Mouse (Mus musculus) right cerebral cortex, postnatal 25 days (tissue): ENCODE data around the gene 1700021F07Rik.

Experiments used
- DNase-seq: peaks from one replicate; pipeline ENCODE4 v3.0.0; 2022

1700021F07Rik gene

DNA sequence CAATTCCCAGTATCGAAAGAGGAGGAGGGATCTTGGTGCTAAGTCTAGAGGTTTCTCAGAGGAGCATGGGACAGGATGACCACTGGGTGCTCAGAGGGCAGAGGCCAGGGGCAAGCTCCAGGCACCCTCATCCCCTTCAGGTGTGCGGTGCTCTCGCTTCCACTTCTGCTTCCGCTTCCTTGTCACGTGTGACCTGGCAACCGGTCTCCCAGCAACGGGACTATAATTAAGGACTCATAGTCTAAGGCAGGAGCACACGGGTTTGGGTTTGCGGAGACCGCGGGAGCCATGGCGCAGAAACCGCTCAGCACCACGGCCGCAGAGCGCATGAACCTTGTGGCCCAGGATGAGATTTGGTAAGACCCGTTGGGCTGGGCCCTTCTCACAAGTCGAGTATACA lies at the start of gene 1700021F07Rik:
TSS of gene 1700021F07Rik (plus strand) at position 211 of the 400 bp plus-strand sequence.
- no peak for DNase-seq

DNA sequence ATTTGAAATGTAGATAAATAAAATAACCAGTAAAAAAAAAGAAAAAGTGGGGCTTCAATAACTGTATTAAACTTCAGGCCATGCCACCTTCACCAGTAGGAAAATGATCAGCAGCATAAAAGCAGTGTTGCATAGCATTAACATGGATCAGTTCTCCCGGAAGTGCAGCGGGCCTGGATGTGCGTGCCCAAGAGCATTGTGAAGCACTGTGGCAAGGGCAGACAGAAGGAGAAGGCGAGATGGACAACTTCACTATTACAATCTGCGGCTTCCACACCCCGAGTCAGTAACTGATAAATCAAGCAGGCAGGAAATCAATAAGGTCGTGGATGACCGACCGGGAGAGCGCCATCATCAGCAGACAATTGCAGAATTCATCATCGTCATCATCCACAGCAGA lies 49.2 kb upstream of the 1700021F07Rik start:
- no peak for DNase-seq

DNA sequence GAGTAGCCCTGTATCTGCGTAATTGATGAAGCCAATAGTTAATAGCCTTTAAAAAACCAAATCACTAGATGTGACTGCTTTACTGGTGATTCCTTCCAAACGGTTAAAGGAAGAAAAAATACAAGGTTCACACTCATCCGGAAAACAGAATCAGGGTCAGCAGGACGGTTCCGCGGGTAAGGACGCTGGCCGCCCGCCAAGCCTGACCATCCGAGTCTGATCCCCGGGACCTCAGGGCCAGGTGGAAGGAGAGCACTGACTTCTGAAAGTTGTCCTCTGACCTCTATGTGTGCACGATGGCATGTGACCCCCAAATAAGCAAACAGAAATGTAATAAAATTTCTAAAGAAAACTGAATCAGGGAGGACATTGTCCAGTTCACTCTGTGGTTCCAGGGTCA lies 43.3 kb upstream of the 1700021F07Rik start:
- no peak for DNase-seq

DNA sequence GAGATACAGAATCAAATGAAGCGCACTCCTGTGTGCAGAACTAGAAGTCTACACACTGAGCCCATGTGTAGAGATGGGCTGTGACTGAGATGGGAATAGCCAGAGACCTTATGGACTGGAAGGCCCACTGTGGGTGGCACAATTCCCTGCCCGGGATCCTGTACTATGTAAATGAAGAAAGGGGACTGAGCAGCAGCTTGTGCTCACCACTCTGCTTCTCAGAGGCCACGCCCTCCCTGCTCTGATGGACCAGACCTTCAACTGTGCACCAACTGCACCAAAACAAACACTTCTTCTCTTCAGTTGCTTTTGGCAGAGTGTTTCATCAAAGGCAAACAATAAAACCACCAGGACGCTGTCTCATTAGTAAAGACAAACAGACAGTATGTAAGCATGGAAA lies 37.9 kb upstream of the 1700021F07Rik start:
- no peak for DNase-seq

DNA sequence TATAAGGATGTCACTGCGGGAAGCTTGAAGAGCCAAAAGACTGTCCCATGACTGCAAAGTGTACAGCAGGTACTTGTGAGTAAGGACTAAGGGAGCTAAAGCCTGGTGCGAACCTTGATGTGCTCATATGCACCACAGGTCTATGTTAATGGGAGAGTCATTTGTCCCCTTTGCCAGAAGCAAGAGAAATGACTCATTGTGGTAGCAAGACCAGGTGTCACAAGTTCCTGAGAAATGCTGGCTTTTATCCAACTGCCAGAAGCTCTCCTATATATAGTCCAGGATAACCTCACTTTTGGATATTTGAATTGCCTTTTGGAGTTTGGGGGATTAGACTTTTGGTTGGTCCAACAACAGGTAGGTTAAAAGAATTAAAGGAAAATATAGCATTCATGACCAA lies 22.8 kb upstream of the 1700021F07Rik start:
- no peak for DNase-seq

DNA sequence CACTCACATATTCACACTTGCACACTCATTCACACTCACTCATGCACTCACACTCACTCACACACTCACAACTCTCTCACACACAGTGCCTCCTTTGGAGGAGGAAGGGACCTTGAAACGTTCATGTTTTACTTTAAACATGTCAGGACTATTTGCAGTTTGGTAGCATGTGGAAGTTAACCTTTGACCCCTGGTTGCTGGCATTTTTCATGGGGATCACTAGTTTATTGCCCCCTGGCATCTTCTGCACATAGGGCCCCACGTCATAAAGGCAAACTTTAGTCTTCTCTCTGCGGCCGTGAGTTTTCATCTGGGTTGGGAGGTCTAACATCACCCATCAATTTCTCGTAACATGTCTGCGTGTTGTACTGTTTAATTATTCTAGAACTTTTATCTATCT lies 8.4 kb upstream of the 1700021F07Rik start:
- DNase-seq: no peak

DNA sequence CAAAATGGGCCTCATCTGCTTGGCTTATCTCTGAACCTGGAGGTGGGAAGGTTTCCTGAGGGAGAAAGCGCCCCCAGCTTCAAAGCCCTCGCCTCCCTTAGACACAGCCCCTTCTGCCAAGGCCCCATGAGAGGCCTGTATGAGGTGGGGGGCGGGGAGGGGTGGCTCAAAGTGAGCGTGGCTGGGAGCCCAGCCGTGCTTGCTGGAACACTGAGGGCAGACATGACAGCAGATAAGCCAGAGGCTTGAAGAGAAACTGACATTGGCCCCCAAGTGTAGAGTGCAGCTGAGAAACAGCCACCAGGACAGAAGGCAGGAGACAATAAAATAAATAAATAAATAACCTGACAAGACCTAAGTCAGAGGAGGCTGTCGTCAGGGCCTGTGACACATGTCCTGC lies 7.2 kb upstream of the 1700021F07Rik start:
- no peak for DNase-seq

DNA sequence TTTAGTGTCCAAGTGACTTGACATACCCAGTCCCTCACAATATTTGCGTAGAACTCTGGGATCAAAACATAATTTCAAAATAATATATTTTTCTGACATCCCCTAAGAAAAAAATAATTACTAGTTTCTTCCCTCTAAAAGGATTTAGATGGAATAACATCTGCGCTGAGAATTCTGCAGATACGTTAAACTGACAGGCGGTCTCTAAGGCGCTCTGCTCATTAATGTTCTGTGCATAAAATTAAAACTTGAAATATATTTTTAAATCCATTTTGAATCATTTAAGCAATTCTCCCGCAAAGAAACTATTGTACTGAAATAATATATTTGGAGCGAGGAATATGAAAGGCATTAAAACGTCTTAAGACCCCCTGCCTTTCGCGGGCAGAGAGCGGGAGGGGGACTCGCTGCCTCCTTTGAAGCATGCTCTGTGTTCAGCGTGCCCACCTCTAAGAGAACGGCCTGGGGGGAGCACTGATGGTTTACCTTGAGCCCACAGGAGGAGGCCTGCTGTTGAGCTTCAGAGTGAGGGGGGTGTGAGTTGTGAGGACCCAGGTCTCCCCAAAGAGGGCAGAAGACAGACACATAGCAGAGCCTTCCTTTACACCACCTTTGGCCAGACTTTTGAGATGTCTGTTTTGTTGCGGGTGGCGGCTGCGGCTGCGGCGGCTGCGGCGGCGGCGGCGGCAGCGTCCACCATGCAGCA lies 6.1 kb upstream of the 1700021F07Rik start:
- no peak for DNase-seq

DNA sequence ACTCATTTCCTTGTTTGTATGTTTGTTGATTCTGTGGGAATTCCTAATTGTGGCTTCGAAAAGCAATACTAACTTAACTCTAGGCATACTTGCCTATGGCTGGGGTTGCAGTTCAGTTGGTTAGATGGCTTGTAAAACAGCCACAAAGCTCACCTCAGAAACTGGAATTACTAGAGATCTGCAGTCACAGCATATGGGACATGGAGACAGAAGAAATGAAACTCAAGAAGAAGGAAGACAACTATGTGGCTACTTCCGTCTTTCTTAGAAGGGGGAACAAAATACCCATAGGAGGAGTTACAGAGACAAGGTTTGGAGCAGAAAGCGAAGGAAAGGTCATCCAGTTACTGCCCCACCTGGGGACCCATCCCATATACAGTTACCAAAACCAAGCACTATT lies 6.1 kb downstream of the 1700021F07Rik start:
- DNase-seq: no peak

DNA sequence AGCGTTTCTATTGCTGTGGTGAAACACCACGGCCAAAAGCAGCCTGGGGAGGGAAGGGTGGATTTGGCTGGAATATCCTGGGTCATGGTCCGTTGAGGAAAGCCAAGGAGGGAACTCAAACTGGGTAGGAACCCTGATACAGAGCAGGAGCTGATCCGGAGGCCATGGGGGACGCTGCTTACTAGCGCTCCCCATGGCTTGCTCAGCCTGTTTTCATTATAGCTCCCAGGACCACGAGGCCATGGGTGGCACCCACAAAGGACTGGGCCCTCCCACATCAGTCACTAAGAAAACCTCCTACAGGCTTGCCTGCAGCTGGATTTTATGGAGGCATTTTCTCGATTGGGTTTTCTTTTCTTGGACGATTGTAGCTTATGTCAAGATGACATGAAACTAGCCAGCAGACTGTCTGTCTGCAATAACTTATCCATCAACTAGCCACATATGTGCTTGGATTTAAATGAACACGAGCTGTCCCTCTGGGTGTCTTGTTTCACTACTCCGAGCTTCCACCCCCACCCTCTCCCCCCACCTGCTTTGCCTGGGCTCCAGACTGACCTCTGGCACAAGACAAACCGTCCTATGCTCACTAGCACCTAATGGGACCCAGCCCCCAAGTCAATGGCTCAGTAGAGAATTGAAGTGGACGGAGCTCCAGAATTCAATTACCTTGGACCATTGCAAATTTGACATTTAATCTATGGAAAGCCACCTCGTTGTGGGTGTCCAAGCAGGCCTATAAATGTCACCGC lies 10.5 kb downstream of the 1700021F07Rik start:
- no peak for DNase-seq

DNA sequence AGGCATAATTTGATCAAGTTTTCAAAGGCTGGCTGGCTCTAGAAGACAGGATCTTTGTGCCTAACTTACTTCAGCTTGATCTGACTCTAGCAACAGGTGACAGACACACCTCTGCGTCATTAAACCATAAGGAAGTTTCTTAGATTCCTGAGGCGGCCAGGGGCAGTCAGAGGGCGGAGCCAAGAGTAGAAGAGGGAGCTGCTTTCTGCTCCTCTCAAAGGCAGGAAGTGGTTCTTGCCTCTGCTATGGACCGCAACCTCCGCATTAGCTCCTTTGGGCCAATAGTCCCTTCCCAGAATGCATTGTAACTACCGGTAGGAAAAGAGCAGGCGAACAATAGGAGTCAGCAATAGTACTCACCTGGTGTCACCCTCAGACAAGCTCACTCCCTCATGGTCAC lies 12.2 kb downstream of the 1700021F07Rik start:
- no peak for DNase-seq

DNA sequence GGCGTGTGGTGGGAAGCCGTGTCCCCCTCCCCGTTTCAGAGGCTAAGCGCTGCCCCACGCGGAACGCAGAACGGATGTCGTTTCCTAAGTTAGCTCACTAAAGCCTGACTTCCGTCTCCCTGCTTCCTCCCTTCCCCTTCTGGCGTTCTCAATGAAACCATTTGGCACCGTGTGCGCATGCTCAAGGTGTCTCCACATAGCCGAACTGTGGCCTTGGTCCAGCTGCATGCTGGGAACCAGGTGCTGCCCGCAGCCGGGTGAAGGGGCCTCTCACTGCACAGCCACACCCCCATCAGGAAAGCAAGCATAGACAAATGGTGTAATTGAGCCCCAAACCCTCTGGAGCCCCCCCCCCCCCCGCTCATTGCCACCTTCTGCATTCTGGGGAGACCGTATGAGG lies 13.0 kb downstream of the 1700021F07Rik start:
- DNase-seq: no peak

DNA sequence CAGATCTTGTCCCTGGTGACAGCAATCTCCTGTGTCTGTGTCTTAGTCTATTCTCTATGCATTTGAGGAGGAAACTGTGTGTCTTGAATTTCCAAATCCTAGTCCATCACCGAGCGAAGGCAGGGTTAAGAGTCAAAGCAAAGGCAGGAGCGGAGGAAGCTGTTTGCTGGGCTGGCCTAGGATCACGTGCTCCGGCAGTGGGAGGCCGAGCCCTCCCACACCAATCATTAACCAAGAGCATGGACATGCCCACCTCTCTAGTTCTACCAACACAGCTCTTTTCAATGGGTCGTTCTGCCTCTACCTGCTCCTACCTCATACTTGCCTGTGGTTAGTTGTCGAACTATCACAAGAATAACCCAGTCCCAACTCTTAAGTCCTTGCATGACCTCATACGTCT lies 13.5 kb downstream of the 1700021F07Rik start:
- DNase-seq: no peak

DNA sequence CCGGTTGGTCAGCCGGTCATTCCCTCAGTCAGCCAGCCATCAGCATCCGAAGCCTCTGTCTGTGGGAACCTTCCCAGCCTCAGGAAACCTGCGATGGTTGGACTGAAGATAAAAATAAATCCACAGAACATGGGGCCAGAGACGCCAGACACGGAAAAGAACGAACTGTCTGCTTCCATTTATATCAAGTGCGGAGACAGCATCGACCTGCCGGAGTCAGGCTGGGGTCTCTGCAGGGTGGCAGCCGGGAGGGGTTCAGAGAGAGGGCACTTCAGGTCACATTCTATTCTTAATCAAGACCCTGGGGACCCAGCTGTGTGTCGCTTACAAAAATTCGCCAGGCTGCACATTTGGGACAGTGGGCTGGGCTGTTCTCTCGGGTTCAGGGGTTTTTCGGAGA lies 17.4 kb downstream of the 1700021F07Rik start:
- no peak for DNase-seq

DNA sequence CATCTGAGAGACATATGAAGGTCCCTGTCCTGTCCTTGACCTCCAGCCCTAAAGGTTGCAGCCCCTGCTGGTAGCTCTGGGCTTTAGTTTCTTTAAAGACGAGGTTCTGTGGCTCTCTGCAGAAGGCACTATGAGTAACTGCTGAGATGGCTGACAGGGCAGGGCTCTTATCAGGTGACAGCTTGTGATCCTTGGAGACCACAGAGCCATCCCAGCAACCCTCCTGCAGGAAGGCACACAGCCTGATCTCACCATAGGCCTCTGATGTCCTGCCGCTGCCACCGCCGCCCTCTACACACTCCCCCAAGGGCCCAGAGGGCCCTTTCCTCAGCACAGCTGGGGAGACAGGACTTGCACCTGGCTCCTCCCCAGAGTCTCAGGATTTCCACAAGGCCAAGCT lies 19.4 kb downstream of the 1700021F07Rik start:
- DNase-seq: no peak

DNA sequence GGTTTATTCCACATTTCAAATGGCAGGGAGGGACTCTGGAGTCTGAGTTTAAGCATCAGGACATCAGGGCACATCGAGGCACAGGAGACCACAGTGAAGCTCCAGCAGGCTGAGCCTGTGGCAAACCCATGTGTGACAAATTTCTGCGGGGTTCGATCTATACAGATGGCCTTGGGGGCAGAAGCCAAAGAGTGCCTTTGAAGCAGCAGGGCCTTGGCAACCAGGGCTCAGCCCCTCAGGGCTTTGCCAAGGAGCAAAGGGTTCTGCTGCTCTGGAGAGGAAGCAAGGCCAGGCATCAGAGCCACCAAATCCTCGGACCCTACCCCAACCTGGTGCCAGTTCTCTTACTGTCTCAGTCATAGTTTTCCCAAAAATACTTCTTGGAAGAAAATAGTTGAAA lies 20.3 kb downstream of the 1700021F07Rik start:
- no peak for DNase-seq

DNA sequence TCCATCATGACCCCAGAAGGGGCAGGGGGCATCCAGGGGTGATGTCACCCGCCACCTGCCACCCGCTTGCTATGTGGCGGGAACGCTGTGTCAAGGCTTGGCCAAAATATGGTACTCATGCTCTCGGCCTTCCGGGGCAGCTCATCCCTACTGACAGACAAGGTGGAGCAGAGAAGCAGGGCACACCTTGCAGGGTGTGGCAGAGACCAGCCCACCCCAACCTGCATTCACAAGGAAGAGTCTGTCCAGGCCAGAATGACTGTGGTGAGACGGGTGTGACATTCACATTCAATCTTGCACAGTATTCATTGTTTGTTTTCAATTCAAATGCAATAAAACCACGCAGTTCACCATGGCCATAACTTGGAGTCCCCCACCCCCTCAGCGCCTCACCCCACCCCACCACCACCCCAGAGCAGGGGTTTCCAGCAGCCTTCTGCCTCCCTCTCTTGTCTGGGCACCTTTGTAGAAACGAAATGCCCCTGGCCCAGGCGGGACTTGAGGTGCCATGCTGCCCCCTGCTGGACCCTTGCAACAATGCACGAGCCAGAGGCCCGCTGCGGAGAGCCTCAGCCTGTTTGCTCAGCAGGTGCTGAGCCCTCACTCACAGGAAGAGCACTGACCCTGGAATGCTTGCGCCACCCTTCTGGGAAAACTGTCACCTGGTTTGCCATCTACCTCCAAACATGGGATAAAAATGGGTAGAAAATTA lies 23.8 kb downstream of the 1700021F07Rik start:
- DNase-seq: peak; percentile 80

DNA sequence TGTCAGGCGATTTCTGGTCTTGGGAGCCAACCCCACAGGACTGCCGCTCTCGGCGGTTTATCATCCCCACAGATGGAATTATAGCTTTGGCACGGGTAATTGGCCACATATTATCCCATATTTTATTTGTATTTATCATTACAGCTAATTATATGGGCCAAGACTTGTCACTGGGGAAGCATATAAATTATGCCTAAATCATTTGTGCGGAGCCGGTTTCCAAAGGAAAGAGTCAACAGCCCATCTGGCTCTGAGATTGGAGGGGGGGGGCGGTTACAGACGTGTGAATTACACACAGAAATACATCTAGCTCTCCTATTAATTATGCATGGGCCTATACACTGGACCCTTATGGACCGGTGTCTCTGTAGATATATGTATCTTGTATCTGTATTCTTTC lies 26.9 kb downstream of the 1700021F07Rik start:
- DNase-seq: no peak

DNA sequence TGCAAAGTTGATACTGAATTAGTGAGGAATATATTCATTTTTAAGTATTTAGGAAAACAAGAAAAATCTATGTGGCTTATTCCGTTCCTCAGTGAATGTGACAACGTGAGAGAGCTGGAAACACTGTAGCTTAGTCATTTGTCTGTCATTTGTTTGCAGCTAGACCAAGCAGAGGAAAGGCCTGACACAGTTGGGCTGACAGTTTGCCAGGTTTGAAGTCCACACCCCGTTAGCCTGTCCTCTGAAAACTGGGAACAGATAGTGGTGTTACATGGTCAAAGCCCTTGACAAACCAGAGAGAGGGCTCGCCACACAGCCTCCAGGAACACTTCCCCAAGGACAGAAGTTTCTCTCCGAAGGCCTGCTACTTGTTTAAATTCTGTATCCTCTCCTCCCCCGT lies 28.3 kb downstream of the 1700021F07Rik start:
- DNase-seq: no peak

DNA sequence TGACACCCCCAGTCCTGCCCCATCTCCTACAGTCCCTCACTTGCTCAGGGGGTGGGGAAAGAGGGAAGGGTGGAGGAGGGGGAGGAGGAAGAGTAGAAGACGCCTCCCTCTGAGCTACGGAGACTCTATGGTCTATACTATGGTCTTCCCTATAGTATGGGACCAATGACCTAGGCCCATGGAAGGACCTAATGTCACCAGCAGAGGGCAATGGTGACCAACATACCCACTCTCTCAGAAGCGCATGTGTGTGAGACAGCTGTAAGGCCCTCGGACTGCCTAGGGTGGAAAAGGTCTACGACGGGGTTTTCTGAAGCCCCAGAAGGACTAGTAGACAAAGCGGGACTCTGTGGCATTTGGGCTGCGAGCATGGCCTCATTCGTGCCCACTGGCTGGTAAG lies 31.5 kb downstream of the 1700021F07Rik start:
- DNase-seq: no peak

DNA sequence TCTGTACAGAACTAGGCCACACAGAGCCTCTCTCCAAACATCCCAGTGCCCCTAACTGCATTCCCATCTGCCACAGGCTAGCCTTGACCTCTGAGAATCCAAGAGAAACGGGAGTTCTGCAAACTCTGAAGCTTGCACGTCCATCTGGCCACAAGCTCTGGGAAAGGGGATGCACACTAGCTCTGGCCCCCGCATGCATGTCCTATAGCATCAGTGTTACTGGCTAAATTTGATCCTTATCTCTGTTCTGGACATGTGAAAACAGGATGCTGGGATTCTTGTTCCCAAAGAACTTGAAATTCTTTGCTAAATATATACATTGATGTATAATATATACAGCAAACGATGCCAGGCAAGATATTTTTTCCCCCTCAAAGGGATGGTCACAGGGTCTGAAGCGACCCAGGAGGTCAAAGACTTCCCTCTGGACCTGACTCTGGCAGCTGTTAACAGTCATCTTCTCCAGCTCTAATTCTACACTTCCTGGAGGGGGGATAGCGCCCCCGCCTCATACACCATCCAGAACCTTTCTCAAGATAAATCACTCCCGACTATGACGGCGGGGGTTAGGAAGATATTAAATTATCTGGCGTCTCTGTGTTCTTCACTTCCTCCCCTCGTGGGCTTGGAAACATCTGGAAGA lies 36.5 kb downstream of the 1700021F07Rik start:
- DNase-seq: no peak

DNA sequence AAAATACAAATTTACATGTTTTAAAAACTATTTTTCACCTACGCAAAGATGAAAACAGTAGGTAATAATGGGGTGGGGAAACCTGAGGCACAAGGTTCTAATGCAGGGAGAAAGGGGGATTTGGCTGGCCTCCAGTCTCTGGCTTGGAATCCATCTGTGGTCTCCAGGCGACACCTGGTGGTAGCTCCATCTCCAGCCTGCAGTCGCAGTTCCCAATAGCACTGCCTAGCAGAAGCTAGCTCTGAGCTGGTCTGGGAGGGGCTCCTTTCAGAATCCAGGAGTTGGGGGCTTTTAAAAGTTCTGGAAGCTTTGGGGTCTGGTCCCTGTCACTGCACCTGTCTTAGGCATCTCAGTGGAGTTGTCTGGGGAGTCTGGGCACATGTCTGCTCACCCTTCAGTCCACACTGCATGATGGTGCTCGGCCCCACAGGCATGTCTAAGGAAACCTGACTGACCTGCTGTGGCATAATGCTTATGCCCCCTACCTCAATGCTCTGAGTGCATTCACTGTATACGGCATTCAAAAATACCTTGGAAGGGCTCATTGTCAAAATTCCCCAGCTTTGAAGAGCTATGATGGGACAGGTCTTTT lies 39.6 kb downstream of the 1700021F07Rik start:
- peak; percentile 50 for DNase-seq

DNA sequence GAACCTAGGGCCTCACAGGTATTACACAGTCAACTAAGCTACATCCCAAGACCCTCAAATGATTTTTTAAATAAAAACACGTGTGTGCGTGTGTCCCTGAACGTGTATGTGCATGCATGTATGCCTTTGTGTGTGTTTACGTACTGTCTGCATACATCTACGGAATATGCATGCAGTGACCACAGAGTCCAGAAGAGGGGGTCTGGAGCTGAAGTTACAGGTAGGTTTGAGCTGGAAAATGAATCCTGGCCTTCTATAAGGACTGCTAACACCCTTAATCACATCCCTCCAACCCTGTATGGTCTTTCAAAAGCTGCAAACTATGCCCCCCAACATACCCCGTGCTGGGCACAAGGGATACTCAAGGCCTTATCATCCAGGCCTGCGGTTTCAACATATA lies 41.0 kb downstream of the 1700021F07Rik start:
- DNase-seq: no peak
